Mouse (Mus musculus): ENCODE data around the gene Pax4. TPM values are rescaled to one million over a fixed set of nuclear protein-coding genes. Genes with fewer than 3 reads are reported as not detected.

Gene Pax4
- total RNA-seq, 4 experiments from 2014 or later = not detected

DNA sequence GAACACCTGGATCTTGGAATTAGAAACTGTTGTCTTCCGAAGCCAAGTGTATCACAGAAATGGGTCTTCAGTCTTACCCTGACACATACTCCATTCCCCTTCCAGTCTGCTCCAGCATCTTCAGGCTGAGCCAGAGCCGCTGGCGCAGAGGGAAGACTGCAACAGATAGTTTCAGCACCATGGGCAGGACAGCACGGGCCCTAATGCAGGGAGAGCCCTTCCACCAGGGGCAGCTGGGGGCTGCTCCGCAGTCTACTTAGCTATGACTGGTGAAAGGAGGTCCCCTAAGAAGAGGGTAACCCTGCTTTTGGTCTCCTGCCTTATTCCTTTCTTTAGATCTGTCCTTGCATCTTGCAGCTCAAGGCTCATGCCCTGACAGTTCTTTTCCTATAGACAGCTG is 1.3 kb upstream of the Pax4 start:
- DNase-seq (ENCODE audit: low spot score in 2 of 2) = no peak

DNA sequence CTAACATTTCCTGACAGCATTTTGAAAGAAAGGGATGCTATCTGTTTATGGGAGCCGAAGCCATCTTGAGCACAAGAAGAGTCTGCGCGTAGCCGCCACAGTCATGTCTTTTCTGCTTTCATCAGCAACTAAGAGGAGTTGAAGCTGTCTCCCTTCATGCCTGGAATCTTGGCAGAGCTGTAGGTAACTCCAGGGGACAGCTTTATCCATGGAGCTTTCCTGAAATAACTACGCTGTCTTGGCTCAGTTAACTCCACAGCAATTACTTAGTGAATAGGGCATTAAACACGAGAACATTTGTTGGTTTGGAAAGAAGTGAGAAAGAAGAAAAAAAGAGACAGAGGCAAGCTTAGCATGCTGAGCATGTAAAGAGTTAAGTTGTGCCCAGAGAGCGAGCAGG is 1.2 kb downstream of the Pax4 start:
- DNase-seq (ENCODE audit: low spot score in 2 of 2) = no peak

DNA sequence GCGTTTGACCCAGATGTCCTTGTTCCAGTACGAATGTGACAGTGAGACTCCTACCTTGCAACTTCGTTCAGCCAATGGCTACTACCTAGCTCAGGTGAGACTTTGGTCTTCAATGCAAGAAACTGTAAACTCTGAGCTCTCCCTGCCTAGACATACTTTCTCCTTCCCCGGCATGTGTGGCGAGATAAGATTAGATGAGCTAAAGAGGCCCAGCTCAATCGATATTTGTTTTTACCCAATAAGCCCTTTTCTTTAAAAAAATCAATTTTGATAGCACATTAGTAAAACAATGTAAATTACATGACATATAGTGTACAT is 17.7 kb downstream of the Pax4 start:
- no peak for DNase-seq (ENCODE audit: low spot score in 2 of 2)

DNA sequence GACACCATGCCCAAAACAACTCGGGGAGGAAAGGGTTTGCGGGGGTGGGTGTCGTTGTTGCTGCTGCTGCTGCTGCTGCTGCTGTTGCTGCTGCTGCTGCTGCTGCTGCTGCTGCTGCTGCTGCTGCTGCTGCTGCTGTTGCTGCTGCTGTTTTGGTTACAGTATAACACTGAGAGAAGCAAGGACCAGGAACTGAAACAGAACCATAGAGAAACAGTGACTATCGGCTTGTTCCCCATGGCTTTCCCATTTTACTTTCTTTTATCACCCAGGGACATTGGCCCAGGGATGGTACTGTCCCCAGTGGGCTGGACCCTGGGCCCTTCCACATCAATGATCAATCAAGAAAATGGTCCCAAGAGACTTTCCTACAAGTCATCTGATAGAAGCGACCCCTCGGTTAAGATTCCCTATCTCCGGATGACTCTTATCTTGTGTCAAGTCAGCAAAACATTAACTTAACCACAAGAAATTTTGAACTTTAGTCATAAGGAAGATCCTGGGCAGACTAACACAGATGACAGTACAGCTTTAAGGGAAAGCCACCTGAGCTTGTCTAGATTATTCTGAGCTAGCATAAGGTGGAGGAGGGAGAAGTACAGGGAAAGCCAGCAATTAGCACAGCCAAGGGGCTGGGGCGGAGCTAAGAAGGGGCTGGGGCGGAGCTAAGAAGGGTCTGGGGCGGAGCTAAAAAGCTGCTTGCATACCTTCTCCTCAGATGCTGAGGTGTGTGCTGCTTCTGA is 18.2 kb downstream of the Pax4 start:
- DNase-seq (ENCODE audit: low spot score in 2 of 2) = no peak

DNA sequence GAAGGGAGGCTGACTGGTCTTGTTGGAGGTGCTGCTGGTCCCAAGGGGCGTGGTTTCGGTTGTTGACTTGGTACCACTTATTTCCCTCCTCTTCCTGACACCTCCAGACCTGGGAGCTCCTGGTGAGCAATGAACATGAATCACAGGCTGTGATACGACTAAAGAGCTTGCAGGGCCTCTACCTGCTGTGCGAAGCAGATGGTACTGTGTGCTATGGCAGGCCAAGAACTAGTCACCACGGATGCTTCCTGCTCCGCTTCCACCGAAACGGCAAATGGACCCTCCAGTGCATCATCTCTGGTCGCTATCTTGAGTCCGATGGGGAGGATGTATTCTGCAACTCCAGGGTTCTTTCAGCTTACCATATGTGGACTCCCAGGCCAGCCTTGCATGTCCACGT is 19.3 kb downstream of the Pax4 start:
- DNase-seq (ENCODE audit: low spot score in 2 of 2) = no peak

DNA sequence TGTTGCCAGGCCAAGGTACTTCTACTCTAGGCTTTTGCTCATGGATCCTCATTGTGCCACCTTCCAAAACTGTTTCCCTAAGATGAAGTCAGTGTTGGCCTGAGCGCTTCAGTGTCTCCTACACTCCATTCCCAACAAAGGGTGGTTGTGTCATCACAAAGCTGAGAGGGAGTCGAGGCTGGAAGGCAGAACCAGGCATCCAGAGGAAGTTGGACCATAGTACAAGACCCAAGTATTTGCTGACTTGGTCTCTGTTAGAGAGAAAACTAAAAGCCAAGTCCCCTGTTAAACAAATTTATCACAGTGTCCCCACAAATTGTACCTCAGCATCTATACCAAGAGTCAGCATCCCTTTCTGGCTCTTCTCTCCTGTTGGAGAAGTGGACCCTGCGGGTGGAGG is 20.9 kb downstream of the Pax4 start, which contains the start of gene Gcc1:
Gene Gcc1 (minus strand): TSS at position 101 of the 400 bp plus-strand sequence.
- no peak for DNase-seq (ENCODE audit: low spot score in 2 of 2)

DNA sequence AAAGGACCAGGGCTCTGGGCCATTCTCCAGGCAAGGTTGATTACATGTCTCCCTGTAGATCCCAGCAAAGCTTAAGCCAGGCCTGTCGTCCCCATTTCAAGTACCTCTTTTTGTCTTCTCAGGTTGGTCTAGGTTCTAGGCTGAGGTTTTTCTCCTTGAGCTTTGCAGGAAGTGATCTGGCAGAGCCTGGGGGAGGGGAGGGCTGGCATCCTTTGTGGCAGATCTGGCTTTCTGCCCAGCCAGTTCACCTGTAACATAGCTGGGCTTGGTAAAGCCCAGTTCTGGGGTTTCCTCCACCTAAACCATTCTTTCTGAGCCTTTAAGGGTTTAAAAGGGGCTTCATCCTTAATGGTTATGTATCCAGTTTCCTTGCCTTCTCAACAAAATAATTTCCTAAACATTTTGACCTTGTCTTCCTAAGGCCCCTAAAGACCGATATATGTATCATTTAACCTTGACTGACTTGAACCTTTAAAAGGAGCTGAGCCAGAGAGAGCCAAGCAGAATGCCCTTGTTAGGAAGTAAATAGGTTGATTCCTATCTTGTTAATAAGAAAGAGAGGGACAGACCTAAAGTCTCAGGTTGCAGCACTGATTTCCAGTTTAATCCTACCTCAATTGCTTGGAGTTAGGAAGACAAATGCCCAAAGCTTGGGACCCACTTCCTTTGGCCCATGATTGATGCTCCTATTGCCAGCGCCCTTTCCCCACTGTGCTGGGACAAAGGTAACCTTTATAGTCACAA is 21.9 kb downstream of the Pax4 start, which contains the start of gene Fscn3:
Gene Fscn3 (plus strand): TSS at position 694 of the 744 bp plus-strand sequence.
- DNase-seq (ENCODE audit: low spot score in 2 of 2) = no peak

DNA sequence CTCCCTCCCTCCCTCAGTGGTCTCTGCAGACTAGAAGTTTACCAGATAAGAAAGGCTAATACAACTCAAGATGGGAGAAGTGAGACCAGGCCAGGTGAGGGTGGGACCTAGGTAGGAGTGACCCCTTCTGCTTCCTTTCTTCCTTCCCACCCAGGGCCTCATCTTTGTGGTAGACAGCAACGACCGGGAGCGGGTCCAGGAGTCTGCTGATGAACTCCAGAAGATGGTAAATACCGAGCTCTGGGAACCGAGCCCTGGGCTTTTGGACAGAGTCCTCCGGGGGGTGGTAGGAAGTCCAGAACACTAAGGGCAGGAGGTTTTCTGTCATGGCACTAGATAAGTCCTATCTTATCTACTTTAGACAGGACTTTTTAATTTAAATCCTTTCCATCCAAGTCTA is 24.1 kb downstream of the Pax4 start:
- no peak for DNase-seq (ENCODE audit: low spot score in 2 of 2)

DNA sequence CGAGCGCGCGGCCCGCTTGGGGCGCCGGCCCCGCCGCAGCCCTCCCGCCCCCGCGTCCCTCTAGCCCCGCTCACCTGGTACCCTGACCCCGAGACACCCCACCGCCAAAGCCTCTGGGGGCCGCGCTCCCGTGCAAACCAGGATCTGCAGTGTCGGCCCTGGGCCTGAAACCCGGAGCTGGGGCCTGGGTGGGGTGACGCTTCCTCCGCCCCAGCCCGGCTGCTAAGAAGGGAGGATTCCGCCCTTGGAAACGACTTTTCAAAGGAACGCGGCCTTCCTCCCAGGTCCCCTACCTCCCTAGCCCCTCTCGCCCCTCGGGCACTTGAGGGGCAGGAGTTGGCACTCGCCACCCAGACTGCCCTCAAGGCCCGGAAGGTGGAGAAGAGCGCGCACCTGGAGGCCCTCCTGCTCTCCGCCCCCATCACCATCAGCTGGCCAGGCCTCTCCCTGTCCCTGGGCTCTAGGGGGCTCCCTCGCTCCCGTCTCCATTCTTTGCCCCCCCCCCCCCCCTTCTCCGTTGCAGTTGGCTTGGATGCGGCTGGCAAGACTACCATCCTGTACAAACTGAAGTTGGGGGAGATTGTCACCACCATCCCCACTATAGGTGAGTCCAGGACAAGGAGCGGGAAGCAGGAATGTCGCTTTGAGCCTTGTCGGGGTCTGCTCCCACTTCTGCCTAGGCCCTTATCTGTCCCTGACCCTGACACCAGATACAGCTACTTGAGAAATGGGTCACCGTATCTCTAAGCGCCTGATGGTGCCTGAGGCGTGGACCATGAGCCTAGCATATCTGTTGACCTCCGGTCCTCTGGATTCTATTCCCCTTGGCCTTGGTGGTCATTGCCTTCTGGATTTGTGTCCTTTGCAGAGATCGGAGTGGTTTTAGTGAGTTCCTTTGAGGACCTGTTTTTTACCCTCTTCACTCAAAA is 25.1 kb downstream of the Pax4 start:
- DNase-seq (ENCODE audit: low spot score in 2 of 2) = peak; percentile 23 to 27

DNA sequence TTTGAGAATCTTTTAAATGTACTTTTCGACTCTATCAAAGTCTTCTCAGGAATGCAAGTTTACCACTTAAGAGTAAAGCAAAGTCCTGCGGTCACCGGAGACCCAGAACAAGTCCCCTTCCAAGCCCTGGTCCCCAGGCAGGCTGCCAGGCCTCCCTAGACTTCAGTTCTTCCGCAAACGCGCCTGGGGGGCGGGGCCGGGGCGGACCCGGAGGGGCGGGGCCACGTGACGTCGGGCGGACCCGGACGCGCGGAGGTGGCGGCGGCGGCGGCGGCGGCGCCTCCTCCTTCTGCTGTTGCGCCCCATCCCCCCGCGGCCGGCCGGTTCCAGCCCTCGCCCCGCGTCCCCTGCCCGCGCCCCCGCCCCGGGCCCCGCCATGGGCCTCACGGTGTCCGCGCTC is 25.8 kb downstream of the Pax4 start, which contains the start of gene Arf5:
Gene Arf5 (plus strand): TSS at position 248 of the 400 bp plus-strand sequence.
- peak; percentile 91 to 93 for DNase-seq (ENCODE audit: low spot score in 2 of 2)

DNA sequence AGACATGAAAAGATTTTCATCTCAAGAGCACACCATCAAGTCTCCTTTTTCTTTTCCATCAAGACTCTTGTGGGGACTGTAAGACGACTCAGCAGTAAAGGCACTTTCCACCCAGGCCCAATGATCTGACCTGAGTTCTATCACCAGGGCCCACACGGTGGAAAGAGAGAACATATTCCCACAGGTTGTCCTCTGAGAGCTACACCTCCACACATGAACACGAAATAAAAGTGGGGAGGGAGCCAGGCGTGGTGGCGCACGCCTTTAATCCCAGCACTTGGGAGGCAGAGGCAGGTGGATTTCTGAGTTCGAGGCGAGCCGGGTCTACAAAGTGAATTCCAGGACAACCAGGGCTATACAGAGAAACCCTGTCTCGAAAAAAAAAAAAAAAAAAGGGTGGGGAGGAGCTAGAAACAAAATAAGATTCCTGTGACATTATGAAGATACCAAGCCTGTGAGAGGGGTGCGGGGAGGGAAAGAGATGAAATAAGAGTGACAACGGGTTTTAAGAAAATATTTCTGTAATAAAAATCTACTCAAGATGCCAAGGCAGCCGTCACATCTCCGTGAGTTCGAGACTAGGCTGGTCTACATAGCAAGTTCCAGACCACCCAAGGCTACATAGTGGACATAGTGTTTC is 26.4 kb downstream of the Pax4 start:
- no peak for DNase-seq (ENCODE audit: low spot score in 2 of 2)

DNA sequence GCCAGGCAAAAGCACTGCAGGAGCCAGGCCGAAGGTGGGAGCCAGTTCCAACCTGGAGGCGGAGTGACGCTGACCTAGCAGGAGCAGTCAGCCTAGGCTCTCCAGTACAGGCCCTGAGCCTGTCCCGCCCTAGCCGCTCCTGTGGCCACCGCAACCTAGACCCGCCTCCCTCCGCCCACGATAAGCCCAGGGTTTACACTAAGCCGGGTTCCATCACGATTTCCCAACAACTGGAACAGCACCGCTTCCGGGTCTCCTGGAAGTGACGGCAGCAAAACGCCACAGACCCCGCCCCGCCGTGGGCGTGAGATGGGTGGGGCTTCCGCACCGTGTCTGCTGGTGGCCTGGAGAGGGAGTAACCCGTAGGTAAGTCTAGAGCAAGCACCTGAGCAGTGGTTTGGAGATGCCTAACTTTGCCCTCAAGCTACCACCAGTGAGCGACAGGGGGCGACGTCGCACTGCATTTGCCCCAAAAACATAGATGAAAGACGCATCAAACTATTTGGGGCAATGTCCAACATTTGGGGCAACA is 27.6 kb downstream of the Pax4 start:
- peak; percentile 94 to 96 for DNase-seq (ENCODE audit: low spot score in 2 of 2)

DNA sequence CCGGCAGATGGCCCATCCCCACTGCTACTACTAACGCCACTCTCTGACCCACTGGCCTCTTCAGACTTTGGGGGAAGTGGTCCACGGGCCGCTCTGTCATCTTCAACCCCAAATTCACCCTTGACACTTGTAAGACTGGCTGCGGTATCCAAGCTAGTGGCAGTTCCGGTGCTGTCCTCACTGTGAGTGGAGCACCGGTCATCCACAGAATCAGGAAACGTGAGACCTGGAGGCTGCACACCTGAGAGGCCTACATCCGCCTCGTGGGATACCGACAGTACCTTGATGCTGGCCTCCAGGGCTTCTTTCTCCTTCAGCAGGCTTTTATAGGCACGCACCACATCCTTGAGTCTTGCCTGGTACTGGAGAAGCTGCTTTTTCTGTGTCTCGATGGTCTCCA is 28.3 kb downstream of the Pax4 start:
- DNase-seq (ENCODE audit: low spot score in 2 of 2) = no peak

DNA sequence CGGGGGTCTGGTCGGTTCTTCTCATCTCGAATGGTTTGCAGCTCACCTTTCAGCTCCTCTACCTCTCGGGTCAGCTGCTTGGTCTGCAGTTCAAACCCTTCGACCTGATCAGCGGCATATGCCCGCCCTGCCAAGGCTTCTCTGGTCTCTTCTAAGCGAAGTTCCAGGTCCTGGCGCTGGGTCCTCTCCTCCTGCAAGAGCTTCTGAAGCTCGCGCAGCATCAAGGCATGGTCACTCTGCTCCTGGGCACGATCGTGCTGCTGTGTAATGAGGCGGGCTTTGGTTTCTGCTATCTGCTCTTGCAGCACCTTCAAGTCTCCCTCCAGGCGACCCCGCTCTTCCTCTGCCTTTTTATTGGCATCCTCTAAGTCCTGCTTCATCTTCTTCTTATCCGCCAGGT is 28.8 kb downstream of the Pax4 start:
- no peak for DNase-seq (ENCODE audit: low spot score in 2 of 2)

DNA sequence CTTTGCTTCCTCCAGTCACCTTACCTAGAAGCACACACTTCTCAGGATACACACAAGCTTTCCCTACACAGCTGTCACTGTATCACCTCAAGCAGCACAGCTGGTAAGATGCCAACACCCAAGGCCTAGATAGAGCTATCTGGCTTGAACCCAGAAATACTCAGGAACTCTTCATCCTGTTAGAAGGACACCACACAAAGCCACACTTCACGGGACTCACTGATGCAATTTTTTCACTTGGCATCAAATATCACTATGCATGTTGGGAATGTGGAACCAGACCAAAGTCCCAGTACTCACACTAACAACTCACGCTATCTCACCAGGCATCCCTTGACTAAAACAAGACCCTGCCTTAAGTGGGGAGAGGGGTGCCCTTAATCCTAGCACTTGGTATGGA is 29.5 kb downstream of the Pax4 start:
- no peak for DNase-seq (ENCODE audit: low spot score in 2 of 2)

DNA sequence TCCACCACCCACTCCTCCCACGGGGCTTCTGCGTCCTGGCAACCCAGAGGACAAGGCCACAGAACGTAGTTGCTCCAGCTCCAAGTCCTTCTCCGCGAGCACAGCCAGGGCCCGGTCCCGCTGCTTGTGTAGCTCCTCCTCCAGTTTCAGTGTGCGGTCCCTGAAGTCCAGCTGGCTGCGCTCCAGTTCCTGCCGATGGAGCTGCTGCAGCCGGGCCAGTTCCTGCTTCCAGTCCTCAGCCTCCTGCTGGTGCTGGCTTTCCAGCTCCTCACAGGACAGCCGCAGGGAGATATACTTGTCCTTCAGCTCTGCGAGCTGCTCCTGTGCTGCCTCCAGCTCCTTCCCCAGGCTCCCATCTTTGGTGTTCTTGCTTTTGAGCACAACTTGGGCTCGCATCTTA is 30.7 kb downstream of the Pax4 start:
- peak; percentile 75 to 83 for DNase-seq (ENCODE audit: low spot score in 2 of 2)

DNA sequence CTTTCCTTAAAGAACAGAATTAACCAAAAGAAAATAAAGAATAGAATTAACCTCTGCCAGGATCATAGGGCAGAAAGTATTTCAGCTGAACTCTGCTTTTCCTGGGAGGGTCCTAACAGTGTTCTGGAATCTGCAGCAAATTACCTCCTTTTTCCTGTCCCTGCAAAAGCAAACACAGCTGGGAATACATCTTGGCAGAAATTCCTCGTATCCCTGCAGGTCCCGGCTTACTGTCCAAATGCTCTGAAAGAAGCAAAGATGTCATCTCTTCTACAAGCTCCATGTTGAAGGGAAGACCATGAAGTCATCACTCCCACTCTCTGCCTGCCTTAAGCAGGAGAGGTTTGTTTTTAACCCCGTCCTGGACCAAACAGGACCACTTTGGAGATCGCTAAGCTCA is 32.2 kb downstream of the Pax4 start:
- DNase-seq (ENCODE audit: low spot score in 2 of 2) = no peak

DNA sequence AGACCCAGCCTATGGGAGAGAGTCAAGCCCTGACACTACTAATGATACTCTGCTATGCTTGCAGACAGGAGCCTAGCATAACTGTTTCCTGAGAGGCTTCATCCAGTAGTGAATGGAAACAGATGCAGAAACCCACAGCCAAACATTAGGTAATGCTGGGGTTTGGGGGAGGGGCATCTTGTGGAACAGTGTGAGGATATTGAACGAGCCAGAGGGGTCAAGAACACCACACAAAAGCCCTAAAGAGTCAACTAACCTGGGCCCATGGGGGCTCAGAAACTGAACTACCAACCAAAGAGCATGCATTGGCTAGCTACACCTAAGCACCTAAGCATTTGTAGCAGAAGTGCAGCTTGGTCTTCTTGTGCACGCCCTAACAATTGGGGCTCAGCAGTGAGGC is 37.9 kb downstream of the Pax4 start:
- no peak for DNase-seq (ENCODE audit: low spot score in 2 of 2)

DNA sequence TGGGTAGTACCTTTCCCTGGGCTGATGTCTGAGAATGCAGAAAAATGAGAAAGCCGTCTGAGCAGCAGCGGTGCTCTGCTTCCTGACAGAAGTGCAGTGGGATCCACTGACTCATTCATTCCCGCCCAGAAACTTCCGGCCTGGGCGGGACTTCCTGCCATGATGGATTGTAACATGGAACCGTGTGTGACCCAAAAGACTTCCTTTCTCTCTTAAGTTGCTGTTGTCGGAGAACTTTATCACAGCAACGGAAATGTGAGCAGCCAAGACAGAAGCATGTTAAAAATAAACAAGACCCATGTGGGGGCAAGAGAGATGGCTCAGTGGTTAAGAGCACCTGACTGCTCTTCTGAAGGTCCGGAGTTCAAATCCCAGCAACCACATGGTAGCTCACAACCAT is 39.1 kb downstream of the Pax4 start:
- no peak for DNase-seq (ENCODE audit: low spot score in 2 of 2)

DNA sequence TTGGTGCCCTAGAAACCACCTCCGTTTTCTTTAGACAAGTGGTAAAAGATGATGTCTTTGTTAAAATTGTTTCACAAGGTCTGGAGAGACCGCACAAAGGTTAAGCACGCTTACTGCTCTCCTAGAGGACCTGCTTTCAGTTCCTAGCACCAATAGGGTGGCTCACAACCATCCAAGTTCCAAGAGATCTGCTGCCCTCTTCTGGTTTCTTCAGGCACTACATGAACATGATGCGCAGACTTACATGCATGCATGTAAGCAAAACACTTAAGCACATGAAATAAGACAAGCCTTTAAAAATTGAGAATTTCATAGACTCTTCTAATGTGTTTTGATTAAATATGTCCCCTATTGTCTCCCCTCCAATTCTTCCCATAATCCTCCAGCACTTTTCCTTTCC is 49.4 kb downstream of the Pax4 start:
- DNase-seq (ENCODE audit: low spot score in 2 of 2) = no peak

DNA sequence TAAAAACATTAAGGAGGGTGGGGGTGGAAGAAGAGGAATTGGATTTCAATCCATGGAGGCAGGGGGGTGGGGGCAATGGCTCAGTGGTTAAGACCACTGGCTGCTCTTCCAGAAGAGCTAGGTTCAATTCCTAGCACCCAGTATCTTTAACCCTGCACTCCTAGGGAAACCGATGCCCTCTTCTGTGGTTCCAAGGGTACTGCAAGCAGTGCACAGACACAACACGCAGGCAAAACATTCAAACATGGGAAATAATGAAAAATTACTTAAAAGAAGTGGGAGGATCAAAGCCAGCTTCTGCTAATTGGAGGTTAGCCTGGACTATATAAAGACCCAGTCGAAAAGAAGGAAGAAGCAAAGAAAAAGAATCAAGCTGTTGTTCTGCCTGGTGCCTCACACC is 50.4 kb downstream of the Pax4 start:
- no peak for DNase-seq (ENCODE audit: low spot score in 2 of 2)
